Mouse (Mus musculus) spleen, adult 2 months (tissue): Measurements from ENCODE around the gene Slc35b1. TPM values are rescaled to one million over a fixed set of nuclear protein-coding genes. Genes with fewer than 3 reads are reported as not detected.
A peak's percentile ranks its signal among the peaks of the same experiment; 100 is the strongest.

Experiments used
- DNase-seq, 2 experiments: peaks; one replicate each; pipeline versions ENCODE4 v3.0.0 to v3.0.0-alpha.2; 2012 to 2021; ENCODE audit warnings: low spot score in 2 of 2, low read depth in 1 of 2
- H3K27ac ChIP-seq: fragments of 200-500 bp; 2 replicates; pipeline ENCODE4 v1.5.1; 2012; ENCODE audit warnings: low read length, inconsistent platforms; ENCODE audit not compliant: insufficient read depth
- H3K27me3 ChIP-seq: fragments of 200-500 bp; 2 replicates; pipeline ENCODE4 v1.6.1; 2012; ENCODE audit warnings: mild to moderate bottlenecking, moderate library complexity, low read length, inconsistent platforms; ENCODE audit not compliant: control insufficient read depth, insufficient read depth
- H3K36me3 ChIP-seq: fragments of 200-500 bp; 2 replicates; pipeline ENCODE4 v1.6.1; 2012; ENCODE audit warnings: mild to moderate bottlenecking, low read length, inconsistent platforms; ENCODE audit not compliant: control insufficient read depth, insufficient read depth
- H3K4me1 ChIP-seq: fragments of 200-500 bp; 2 replicates; pipeline ENCODE4 v1.6.1; 2011; ENCODE audit warnings: inconsistent platforms; ENCODE audit not compliant: control insufficient read depth, insufficient read depth, insufficient read length
- H3K4me3 ChIP-seq: fragments of 200-500 bp; 2 replicates; pipeline ENCODE4 v1.5.1; 2011; ENCODE audit warnings: mild to moderate bottlenecking, inconsistent platforms; ENCODE audit not compliant: insufficient read depth, insufficient read length; ENCODE audit errors: extremely low read depth
- CTCF ChIP-seq: fragments of 200-500 bp; IDR thresholded peaks from 2 replicates; pipeline ENCODE4 v1.5.1; 2011; ENCODE audit warnings: mild to moderate bottlenecking, inconsistent platforms; ENCODE audit not compliant: insufficient read depth, insufficient read length, insufficient replicate concordance; ENCODE audit errors: extremely low read depth
- POLR2A ChIP-seq: fragments of 200-500 bp; IDR thresholded peaks from 2 replicates; pipeline ENCODE4 v1.6.1; 2011; ENCODE audit warnings: low read depth, low read length, inconsistent platforms
- WGBS: fragments of 180-500 bp; shearing (Covaris S2); methylation state at CpG from one replicate; pipeline ENCODE4 v1.1.7; 2018; 5-methylcytosine and 5-hydroxymethylcytosine counted together
- polyA plus RNA-seq: library from polyadenylated mRNA; depleted of rRNA; stranded (reverse); fragments of >200 nt; gene quantifications from 2 replicates; pipeline ENCODE4 v1.2.3, GENCODE M21; 2012

The Slc35b1 gene
- polyA plus RNA-seq, 1 experiment = 40.9 TPM

DNA sequence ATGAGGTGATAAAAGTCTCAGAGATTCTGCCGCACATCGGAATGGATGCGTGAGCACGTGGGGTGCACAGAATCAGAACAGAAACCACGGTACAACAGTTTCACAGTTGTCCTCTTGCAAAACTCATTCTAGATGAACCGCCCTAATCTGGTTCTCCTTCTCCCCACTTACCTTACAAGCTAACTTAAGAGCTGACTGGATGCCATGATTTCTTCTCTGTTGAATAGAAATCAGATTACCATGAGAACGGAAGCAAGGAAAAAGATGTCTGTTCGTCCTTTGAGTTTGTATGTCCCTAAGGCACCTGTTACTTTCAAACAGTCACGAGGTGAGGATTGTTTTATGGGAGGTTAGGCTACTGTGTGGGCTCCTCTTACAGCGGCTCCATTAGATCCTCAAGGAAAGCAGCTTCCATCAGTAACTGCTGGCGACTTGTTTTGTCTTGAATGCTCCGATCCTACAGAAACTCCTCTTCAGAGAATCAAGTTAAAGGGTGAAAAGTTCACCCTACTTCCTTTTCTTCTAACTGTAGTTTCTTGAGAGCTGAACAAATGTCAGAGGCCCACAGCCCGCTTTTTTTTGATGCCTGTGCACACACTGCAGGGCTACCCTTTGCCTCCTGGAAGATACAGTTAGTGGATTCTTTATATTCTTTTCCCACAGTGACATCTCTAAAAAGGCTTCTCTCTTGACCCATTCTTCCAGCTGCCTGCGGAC lies 30.1 kb upstream of the Slc35b1 start:
- 13% methylated on average over 14 of the region's 14 CpGs for WGBS
- peaks cover 49% of the 10 kb centered on the region; the same call in 1 of the 2 replicates for H3K4me1 ChIP-seq
- TF ChIP-seq POLR2A (no peak), CTCF (no peak)
- H3K36me3 ChIP-seq = no peaks in the 10 kb centered on the region
- H3K27ac ChIP-seq = peak overlapping the region; percentile 89
- H3K27me3 ChIP-seq = no peaks in the 10 kb centered on the region
- no peak for DNase-seq
- peak overlapping the region; percentile 39 for H3K4me3 ChIP-seq

DNA sequence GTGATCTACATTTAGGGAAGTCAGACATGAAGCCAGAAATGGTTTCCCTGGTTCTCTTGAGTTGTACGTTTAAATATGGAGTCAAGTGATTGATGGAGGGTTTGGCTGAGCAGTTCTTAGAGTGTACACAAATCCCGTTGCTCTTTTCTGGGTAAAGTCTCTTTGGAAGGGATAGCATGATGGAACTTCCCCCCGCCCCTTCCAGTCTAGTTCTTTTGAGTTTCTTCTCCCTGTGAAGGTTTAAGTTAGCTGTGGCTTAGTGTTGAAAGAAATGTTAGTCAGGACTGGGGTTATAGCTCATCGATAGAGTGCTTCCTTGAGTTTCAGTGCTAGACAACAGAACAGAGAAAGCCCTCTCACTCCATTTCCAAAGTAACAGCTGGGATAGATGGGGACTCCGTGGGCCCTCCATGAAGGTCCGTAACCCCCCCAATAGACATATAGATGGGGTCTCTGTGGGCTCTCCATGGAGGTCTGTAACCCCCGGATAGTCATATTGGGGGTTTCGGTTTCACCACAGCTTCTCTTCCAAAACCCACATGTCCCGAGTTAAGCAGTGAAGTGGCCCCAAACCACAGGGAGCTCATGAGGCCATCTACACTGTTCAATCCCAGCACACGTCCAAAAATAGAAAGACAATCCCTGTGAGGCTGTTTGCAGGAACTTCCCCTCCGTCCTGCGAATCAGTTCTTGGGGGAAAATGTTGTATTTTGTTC lies 29.4 kb upstream of the Slc35b1 start:
- TF ChIP-seq POLR2A (no peak), CTCF (no peak)
- Histone ChIP-seq H3K27ac (peak overlapping the region; percentile 89), H3K4me3 (peak overlapping the region; percentile 39), H3K27me3 (no peaks in the 10 kb centered on the region), H3K36me3 (0 out of 2 replicates have a peak, but pooled peaks cover 1% of the 10 kb centered on the region), H3K4me1 (peaks cover 46% of the 10 kb centered on the region; the same call in 1 of the 2 replicates)
- no peak for DNase-seq
- 30% methylated on average over 12 of the region's 12 CpGs for WGBS

DNA sequence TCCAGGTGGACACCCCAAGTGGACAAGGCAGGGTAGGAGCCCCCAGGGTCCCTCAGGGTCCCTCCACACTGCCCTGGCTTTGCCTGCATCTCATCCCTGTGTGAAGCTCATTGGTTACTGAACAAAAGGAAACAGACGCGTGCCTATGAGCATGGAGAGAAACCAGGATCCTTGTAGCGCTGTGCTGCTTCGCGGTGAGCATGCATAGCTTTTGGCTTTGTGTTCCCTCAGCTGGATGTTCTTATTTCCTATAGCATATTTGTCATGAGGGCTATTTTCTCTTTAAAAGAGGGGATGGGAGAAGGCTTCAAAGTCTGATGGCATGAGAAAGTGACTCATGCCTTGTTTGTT lies 28.9 kb upstream of the Slc35b1 start:
- peaks cover 40% of the 10 kb centered on the region; the same call in 1 of the 2 replicates for H3K4me1 ChIP-seq
- peak overlapping the region; percentile 44 for H3K4me3 ChIP-seq
- no peak for DNase-seq
- no peak for TF ChIP-seq POLR2A
- TF ChIP-seq CTCF = no peak
- peak overlapping the region; percentile 89 for H3K27ac ChIP-seq
- no peaks in the 10 kb centered on the region for H3K27me3 ChIP-seq
- 52% methylated on average over 5 of the region's 5 CpGs for WGBS
- H3K36me3 ChIP-seq = 0 out of 2 replicates have a peak, but pooled peaks cover 1% of the 10 kb centered on the region

DNA sequence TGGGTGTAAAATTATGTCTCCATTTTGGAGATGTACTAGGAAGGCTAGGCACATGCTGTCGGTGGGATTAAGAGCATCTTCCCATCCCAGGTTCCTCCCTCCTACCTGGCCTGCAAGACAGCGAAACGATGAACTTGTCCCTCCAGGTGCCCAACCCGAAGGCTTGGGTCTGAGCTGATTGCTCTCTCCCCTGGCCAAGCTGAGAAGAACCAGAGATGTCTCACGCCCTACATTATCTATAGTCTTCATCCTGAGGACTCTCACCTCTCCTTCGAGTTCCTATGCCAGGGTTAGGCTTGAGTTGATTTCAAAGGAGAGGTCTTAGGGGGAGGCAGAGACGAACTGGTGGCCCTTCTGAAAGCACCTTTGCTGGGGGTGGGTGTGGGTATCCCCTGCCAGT lies 28.5 kb upstream of the Slc35b1 start:
- peak overlapping the region; percentile 89 for H3K27ac ChIP-seq
- 0 out of 2 replicates have a peak, but pooled peaks cover 1% of the 10 kb centered on the region for H3K36me3 ChIP-seq
- H3K4me1 ChIP-seq = peaks cover 36% of the 10 kb centered on the region; the same call in 1 of the 2 replicates
- TF ChIP-seq CTCF = no peak
- TF ChIP-seq POLR2A = no peak
- no peaks in the 10 kb centered on the region for H3K27me3 ChIP-seq
- H3K4me3 ChIP-seq = peak overlapping the region; percentile 44
- DNase-seq = no peak
- WGBS = 55% methylated on average over 7 of the region's 7 CpGs

DNA sequence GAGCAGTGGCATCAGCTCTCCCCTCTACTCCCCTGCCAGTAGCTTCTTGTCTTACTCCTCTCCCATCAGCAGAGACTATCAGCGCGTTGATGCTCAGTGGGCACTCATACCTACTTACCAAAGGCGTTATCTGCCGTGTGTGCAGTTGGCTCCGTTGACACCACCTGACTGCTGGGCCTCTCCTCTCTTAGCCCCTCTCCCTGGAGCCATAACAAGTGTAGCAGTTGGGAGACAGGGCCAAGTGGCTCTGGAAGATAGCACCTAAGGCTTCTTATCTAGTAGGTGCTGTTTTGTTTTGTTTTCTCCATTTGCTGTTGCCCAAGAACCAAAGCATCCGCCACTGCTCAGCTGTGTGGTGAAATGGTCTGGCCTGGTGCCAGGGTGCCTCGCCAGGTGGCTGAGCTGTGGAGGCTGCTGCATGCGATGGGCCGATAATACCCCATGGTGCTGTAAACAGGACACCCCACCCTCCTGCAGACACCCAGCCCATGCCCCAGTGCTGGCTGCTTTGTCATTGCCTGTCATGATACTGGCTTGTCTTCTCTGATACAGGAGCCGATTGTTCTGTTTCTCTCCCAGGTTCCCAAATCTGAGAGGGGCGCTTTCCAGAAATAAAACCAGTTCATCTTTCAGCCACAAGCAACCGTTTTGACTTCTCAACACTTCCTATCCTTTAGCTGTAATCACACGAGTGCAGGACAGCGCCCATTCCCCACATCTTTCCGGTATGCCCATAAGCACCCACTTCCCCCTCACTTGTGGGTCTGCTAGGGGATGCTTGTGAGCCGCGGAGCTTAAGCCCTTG lies 27.8 kb upstream of the Slc35b1 start:
- WGBS = 12% methylated on average over 17 of the region's 17 CpGs
- Histone ChIP-seq H3K27me3 (no peaks in the 10 kb centered on the region), H3K4me1 (peaks cover 32% of the 10 kb centered on the region; the same call in 1 of the 2 replicates), H3K4me3 (peak overlapping the region; percentile 44), H3K36me3 (0 out of 2 replicates have a peak, but pooled peaks cover 1% of the 10 kb centered on the region), H3K27ac (peak overlapping the region; percentile 89)
- TF ChIP-seq POLR2A (no peak; the same call in 1 of the 2 replicates), CTCF (no peak)
- peak; percentile 79 to 93 for DNase-seq

- no peaks in the 10 kb centered on the region for H3K27me3 ChIP-seq
- peaks cover 27% of the 10 kb centered on the region; the same call in 1 of the 2 replicates for H3K4me1 ChIP-seq
- no peak for TF ChIP-seq POLR2A
- 63% methylated on average over 3 of the region's 3 CpGs for WGBS
- H3K4me3 ChIP-seq = no peak overlapping the region
- H3K27ac ChIP-seq = peak overlapping the region; percentile 89
- 0 out of 2 replicates have a peak, but pooled peaks cover 1% of the 10 kb centered on the region for H3K36me3 ChIP-seq
- DNase-seq = no peak
Measured at GRCm38 (mm10) chr11:95358263-95358662, 26.2 kb upstream of the Slc35b1 start.
